Mouse (Mus musculus): ENCODE results near the gene Ube4b.

DNA sequence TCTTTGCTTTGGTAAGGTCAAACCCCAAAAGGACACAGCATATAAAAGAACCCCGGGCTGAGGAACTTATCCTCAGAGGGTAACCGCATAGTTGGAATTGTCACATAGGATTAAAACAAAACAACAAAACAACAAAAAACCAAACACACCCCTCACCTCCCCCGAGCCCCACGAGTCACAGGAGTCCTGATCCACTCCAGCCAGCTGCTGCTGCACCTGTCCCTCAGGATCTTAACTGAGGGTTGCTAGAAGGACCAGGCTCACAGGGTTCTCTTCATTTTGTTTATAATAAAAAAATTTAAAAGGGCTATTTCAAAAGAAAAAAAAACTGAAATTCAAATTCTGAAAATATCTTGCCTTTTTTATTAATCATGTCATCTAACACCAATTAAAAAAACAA is 97.8 kb downstream of the Ube4b start:
- TF ChIP-seq CTCF (IDR thresholded peaks at IDR 0.05) (no peak), EP300 (IDR thresholded peaks at IDR 0.05) (no peak)
